Mouse (Mus musculus) gastrocnemius, adult 2 months (tissue): ENCODE measurements around the gene Slc4a11. TPM values are rescaled to one million over a fixed set of nuclear protein-coding genes. Genes with fewer than 3 reads are reported as not detected.
A peak's percentile ranks its signal among the peaks of the same experiment; 100 is the strongest.

Experiments used
- DNase-seq: peaks from one replicate; pipeline ENCODE4 v3.0.0; 2022
- H3K27ac ChIP-seq: fragments of 200-600 bp; 2 replicates; pipeline ENCODE4 v1.8.1; 2022; ENCODE audit warnings: mild to moderate bottlenecking
- H3K4me3 ChIP-seq: fragments of 200-600 bp; 2 replicates; pipeline ENCODE4 v1.8.1; 2022; ENCODE audit warnings: mild to moderate bottlenecking, moderate library complexity
- CTCF ChIP-seq: fragments of 200-600 bp; IDR thresholded peaks from 2 replicates; pipeline ENCODE4 v1.8.1; 2022; ENCODE audit warnings: antibody characterized with exemption, mild to moderate bottlenecking, moderate library complexity
- intact Hi-C: fragments of 180-260 bp; cut with DNase I; formaldehyde crosslinking; loops from one replicate; pipeline ENCODE4 v1.15.1; 2025
- total RNA-seq, 2 experiments: library from RNA; stranded (reverse); gene quantifications; 2 replicates each; pipeline ENCODE4 v1.2.3; 2021

Gene Slc4a11
- total RNA-seq, 2 experiments from 2014 or later, result 0.45 TPM; not detected in 1

- no peak for TF ChIP-seq CTCF
- Histone ChIP-seq H3K4me3 (no peak overlapping the region), H3K27ac (no peak overlapping the region)
- no peak for DNase-seq
- intact Hi-C loops, result no loop called here
Measured at GRCm38 (mm10) chr2:130638101-130638611, 59.2 kb downstream of the Slc4a11 start.

GRCm38 (mm10) chr2:130635847-130636246 is 61.5 kb downstream of the Slc4a11 start:
- intact Hi-C loops, result no loop called here
- TF ChIP-seq CTCF, result no peak
- Histone ChIP-seq H3K27ac (no peak overlapping the region), H3K4me3 (no peak overlapping the region)
- DNase-seq, result no peak

GRCm38 (mm10) chr2:130634739-130635411 is 62.4 kb downstream of the Slc4a11 start:
- peak; percentile 41 for DNase-seq
- Histone ChIP-seq H3K27ac (no peak overlapping the region), H3K4me3 (peak overlapping the region; percentile 64)
- TF ChIP-seq CTCF, result peak; percentile 16; the same call in 1 of the 2 replicates
- intact Hi-C loops, result no loop called here

Other genes with a start within 250 kb of the Slc4a11 start
- 10 to 100 TPM; 16.0 to 23.3 TPM for gene Ptpra, start 247.2 kb downstream of the Slc4a11 start, total RNA-seq
- 10 to 100 TPM; 44.7 to 53.9 TPM for gene Mrps26, start 133.8 kb downstream of the Slc4a11 start, total RNA-seq
- not detected for gene Oxt, start 121.3 kb downstream of the Slc4a11 start, total RNA-seq
- not detected for gene Avp, start 115.0 kb downstream of the Slc4a11 start, total RNA-seq
- gene Fastkd5, start 67.5 kb downstream of the Slc4a11 start, total RNA-seq, result 1 to 10 TPM; 6.0 to 7.5 TPM
- gene Ubox5, start 67.5 kb downstream of the Slc4a11 start, total RNA-seq, result 1 to 10 TPM; 4.9 to 5.0 TPM
- 1 to 10 TPM; 2.3 to 3.3 TPM for gene Lzts3, start 54.7 kb downstream of the Slc4a11 start, total RNA-seq
- gene Ddrgk1, start 32.9 kb downstream of the Slc4a11 start, total RNA-seq, result 100 to 1,000 TPM; 104 to 127 TPM
- gene Itpa, start 29.9 kb downstream of the Slc4a11 start, total RNA-seq, result 10 to 100 TPM; 10.8 to 16.2 TPM
- 1 to 10 TPM; 3.1 to 5.0 TPM for gene 4930402H24Rik, start 208.9 kb upstream of the Slc4a11 start, total RNA-seq
- 10 to 100 TPM; 14.1 to 15.3 TPM for gene Atrn, start 209.0 kb upstream of the Slc4a11 start, total RNA-seq